Mouse (Mus musculus): ENCODE measurements around the gene Helz2. TPM values are rescaled to one million over a fixed set of nuclear protein-coding genes. Genes with fewer than 3 reads are reported as not detected.

Gene Helz2
- total and polyA plus RNA-seq, 2 experiments from 2014 or later = 0.24 to 2.8 TPM

DNA sequence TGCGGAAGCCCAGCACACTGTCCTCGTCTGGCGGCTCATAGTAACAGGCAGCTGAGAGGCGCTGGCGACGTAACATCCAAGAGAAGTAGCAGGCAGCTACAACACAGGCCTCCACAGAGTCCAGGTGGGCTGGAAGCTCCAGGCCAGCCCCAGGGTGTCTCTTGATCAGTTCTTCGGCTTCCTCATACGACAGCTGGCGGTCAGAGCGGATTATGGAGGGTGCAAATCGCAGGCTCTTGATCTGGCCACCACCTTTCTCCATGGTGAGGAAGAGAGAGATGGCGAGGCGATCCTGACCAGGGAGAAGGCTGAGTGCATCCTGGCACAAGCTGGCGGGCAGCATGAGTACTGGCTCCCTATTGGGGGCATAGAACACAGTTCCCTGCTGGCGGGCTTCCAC lies 8.4 kb downstream of the Helz2 start:
- H3K9ac ChIP-seq (replicated peaks; ENCODE audit: low read length) = no peak overlapping the region
- no peaks in the 10 kb centered on the region for H3K27me3 ChIP-seq (ENCODE audit: insufficient read depth, low read length)
- ATAC-seq (no peak), DNase-seq (ENCODE audit: low spot score) (no peak)
- no peaks in the 10 kb centered on the region for H3K4me1 ChIP-seq (ENCODE audit: insufficient read depth, low read length)
- no peaks in the 10 kb centered on the region for H3K36me3 ChIP-seq (ENCODE audit: insufficient read depth, low read length)
- no peak overlapping the region for H3K4me2 ChIP-seq (ENCODE audit: low read depth, low read length)
- H3K9me3 ChIP-seq (ENCODE audit: low read length) = no peaks in the 10 kb centered on the region
- no peak overlapping the region for H3K4me3 ChIP-seq (ENCODE audit: low read length)
- H3K27ac ChIP-seq = no peak overlapping the region
- WGBS = 87% methylated on average over 15 of the region's 15 CpGs
- no peak for TF ChIP-seq CTCF (IDR thresholded peaks at IDR 0.05; ENCODE audit: low read depth)

DNA sequence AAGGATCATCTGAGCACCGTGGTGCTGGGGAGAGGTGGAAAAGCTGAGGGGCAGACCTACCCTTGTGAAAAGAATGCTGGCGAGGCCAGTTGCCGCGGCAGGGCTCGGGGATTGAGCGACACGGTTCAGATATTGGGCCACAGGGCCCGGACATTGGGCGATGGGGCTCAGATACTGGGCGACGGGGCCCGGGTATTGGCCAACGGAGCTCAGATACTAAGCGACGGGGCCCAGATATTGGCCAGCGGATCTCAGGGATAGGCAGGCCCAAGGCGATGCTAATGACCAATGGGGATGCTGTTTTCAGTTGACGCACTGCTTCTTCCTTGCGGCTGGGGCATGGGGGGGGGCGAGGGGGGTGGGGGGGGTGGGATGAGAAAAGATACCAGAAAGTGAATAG lies 10.7 kb downstream of the Helz2 start:
- H3K4me1 ChIP-seq (ENCODE audit: insufficient read depth, low read length) = no peaks in the 10 kb centered on the region
- WGBS = 76% methylated on average over 17 of the region's 20 CpGs
- no peak overlapping the region for H3K27ac ChIP-seq
- H3K4me3 ChIP-seq (ENCODE audit: low read length) = no peak overlapping the region
- no peak overlapping the region for H3K4me2 ChIP-seq (ENCODE audit: low read depth, low read length)
- no peaks in the 10 kb centered on the region for H3K27me3 ChIP-seq (ENCODE audit: insufficient read depth, low read length)
- no peak for TF ChIP-seq CTCF (IDR thresholded peaks at IDR 0.05; ENCODE audit: low read depth)
- ATAC-seq (0 out of 2 replicates have a peak, but pooled peaks have one; percentile 24), DNase-seq (ENCODE audit: low spot score) (no peak)
- no peak overlapping the region for H3K9ac ChIP-seq (replicated peaks; ENCODE audit: low read length)
- H3K36me3 ChIP-seq (ENCODE audit: insufficient read depth, low read length) = no peaks in the 10 kb centered on the region
- no peaks in the 10 kb centered on the region for H3K9me3 ChIP-seq (ENCODE audit: low read length)

DNA sequence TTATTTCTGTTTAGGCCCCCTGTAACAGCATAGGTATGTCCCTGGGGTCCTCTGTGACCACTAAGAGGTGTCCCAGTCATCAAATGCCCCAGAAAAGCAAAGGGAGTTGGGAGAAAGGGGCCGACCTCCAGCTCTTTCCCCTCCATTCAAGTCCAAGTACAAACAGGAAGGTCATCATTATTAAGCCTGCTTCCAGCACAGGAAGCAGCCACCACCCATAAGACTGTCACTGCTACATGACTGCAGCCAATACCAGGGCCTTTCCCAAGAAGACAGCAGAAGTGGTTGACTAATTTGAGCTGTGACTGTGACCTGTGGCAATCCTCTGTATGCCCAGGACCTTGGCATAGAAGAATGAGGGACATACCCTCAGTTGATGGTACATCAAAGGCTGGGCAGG lies 13.5 kb downstream of the Helz2 start:
- H3K4me3 ChIP-seq (ENCODE audit: low read length) = no peak overlapping the region
- TF ChIP-seq CTCF (IDR thresholded peaks at IDR 0.05; ENCODE audit: low read depth) = no peak
- no peak overlapping the region for H3K4me2 ChIP-seq (ENCODE audit: low read depth, low read length)
- no peaks in the 10 kb centered on the region for H3K4me1 ChIP-seq (ENCODE audit: insufficient read depth, low read length)
- H3K9ac ChIP-seq (replicated peaks; ENCODE audit: low read length) = no peak overlapping the region
- no peak for DNase-seq (ENCODE audit: low spot score)
- H3K27me3 ChIP-seq (ENCODE audit: insufficient read depth, low read length) = no peaks in the 10 kb centered on the region
- ATAC-seq = no peak
- H3K36me3 ChIP-seq (ENCODE audit: insufficient read depth, low read length) = no peaks in the 10 kb centered on the region
- no peaks in the 10 kb centered on the region for H3K9me3 ChIP-seq (ENCODE audit: low read length)
- WGBS = 88% methylated on average over 1 of the region's 1 CpGs
- H3K27ac ChIP-seq = no peak overlapping the region

DNA sequence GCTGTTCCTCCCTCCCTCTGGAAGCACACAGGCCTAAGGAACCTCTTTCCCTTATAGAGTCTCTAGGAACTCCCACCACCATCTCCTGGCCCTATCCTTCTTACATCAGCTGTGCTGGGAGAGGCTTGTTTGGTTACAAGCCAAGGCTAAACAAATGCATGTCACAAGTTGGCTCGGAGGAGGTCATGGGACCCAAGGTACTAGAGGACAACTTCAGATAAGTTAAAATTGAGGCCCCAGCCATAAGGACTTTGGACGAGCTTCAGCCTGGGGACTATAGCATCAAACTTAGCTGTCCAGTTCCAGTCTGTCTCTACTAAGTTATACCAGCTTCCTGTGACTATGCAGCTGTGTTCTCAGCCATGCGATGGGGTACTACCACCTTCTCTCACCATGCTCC lies 14.7 kb downstream of the Helz2 start:
- Histone ChIP-seq H3K27ac (no peak overlapping the region), H3K4me3 (ENCODE audit: low read length) (no peak overlapping the region), H3K4me2 (ENCODE audit: low read depth, low read length) (no peak overlapping the region), H3K9me3 (ENCODE audit: low read length) (no peaks in the 10 kb centered on the region), H3K9ac (replicated peaks; ENCODE audit: low read length) (no peak overlapping the region), H3K27me3 (ENCODE audit: insufficient read depth, low read length) (no peaks in the 10 kb centered on the region), H3K36me3 (ENCODE audit: insufficient read depth, low read length) (no peaks in the 10 kb centered on the region), H3K4me1 (ENCODE audit: insufficient read depth, low read length) (no peaks in the 10 kb centered on the region)
- no peak for DNase-seq (ENCODE audit: low spot score)
- WGBS = 81% methylated on average over 3 of the region's 3 CpGs
- no peak for TF ChIP-seq CTCF (IDR thresholded peaks at IDR 0.05; ENCODE audit: low read depth)
- no peak for ATAC-seq

DNA sequence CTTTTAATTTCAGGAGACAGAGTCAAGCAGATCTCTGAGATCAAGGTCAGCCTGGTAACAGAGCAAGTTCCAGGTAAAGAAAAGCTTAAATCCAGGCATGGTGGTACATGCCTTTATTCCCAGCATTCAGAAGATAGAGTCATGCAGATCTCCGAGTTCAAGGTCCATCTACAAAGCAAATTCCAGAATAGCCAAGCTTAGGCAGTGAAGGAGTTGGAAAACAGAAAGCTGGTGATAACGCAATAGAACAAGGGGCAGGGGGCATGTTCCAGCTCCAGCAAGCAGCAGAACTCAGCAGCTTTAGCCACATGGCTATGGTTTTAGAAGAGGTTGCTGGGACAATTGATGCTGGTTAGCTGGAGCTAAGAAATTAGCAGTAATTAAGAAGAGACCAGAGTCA lies 16.8 kb downstream of the Helz2 start:
- whole genome bisulfite sequencing = 90% methylated on average over 2 of the region's 2 CpGs
- no peak for DNase-seq (ENCODE audit: low spot score)
- Histone ChIP-seq H3K9ac (replicated peaks; ENCODE audit: low read length) (no peak overlapping the region), H3K27me3 (ENCODE audit: insufficient read depth, low read length) (no peaks in the 10 kb centered on the region), H3K9me3 (ENCODE audit: low read length) (no peaks in the 10 kb centered on the region), H3K36me3 (ENCODE audit: insufficient read depth, low read length) (no peaks in the 10 kb centered on the region), H3K4me1 (ENCODE audit: insufficient read depth, low read length) (peaks cover 7% of the 10 kb centered on the region), H3K4me2 (ENCODE audit: low read depth, low read length) (no peak overlapping the region), H3K4me3 (ENCODE audit: low read length) (no peak overlapping the region), H3K27ac (no peak overlapping the region)
- no peak for ATAC-seq
- no peak for TF ChIP-seq CTCF (IDR thresholded peaks at IDR 0.05; ENCODE audit: low read depth)

DNA sequence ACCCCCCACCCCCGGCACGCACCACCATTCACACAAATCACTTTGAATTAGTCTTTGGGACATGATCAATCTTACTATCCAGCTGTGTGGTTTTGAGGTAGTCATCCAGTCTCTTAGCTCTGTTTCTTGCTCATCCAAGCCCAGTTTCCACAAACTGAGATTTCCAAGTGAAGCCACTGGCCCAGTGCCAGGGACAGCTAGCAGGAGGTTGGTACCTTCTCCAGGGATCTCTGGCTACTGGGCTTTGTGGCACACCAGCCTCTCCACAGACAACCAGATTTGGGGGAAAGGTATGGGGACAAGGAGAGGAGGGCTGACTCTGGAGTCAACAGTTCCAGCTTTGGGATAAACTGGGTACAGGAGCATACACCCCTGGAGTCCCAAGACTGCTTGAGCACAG lies 21.5 kb downstream of the Helz2 start:
- no peaks in the 10 kb centered on the region for H3K36me3 ChIP-seq (ENCODE audit: insufficient read depth, low read length)
- DNase-seq (ENCODE audit: low spot score) (no peak), ATAC-seq (no peak)
- H3K27ac ChIP-seq = no peak overlapping the region
- H3K4me3 ChIP-seq (ENCODE audit: low read length) = no peak overlapping the region
- peak overlapping the region; percentile 59 for H3K4me2 ChIP-seq (ENCODE audit: low read depth, low read length)
- H3K9ac ChIP-seq (replicated peaks; ENCODE audit: low read length) = no peak overlapping the region
- H3K9me3 ChIP-seq (ENCODE audit: low read length) = no peaks in the 10 kb centered on the region
- H3K27me3 ChIP-seq (ENCODE audit: insufficient read depth, low read length) = no peaks in the 10 kb centered on the region
- H3K4me1 ChIP-seq (ENCODE audit: insufficient read depth, low read length) = peaks cover 12% of the 10 kb centered on the region
- TF ChIP-seq CTCF (IDR thresholded peaks at IDR 0.05; ENCODE audit: low read depth) = no peak
- WGBS = 26% methylated on average over 2 of the region's 2 CpGs

DNA sequence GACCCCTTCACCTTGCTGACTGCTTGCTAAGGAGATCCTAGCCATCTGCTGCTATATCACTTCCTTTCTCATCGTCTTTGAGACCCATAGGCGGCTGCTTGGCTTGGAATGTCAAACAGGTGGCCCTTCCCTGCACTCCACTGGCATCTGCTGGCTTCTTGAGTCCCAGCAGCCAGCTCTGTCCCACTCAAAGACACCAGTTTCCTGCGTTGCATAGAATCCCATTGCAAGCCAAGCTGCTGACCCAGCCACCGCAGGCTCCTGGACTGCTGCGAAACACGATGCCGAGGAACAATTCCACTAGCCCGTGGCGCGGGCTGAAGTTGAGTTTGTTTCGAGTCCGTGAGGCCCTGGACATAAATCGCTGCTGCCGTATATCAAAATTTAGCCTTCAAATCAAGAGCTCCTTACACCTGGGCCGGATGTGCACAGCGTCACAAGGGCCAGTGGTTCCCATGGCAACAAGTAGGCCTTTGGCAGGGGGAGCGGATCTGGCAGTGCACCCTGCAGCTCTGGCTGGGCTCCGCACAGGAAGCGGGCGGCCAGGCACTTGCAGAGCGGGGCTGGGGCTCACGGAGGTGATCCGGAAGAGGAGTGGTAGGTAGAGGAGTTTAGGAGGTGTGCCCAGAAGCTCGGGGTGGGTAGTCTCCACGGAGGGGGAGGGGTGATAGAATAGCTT lies 22.1 kb downstream of the Helz2 start, which contains the start of gene Fndc11:
Fndc11 (plus strand) TSS at position 476 of the 679 bp plus-strand sequence.
- ATAC-seq (peak; percentile 95), DNase-seq (ENCODE audit: low spot score) (peak; percentile 82)
- Histone ChIP-seq H3K27ac (0 out of 2 replicates have a peak within 1 kb of the TSS, but pooled peaks have one; percentile 22), H3K36me3 (ENCODE audit: insufficient read depth, low read length) (no peaks in the 10 kb centered on the region), H3K9ac (replicated peaks; ENCODE audit: low read length) (peak within 1 kb of the TSS; percentile 1; the same call in 1 of the 2 replicates), H3K27me3 (ENCODE audit: insufficient read depth, low read length) (no peaks in the 10 kb centered on the region), H3K4me3 (ENCODE audit: low read length) (peak within 1 kb of the TSS; percentile 28), H3K4me1 (ENCODE audit: insufficient read depth, low read length) (peaks cover 12% of the 10 kb centered on the region), H3K9me3 (ENCODE audit: low read length) (no peaks in the 10 kb centered on the region), H3K4me2 (ENCODE audit: low read depth, low read length) (peak within 1 kb of the TSS; percentile 59)
- TF ChIP-seq CTCF (IDR thresholded peaks at IDR 0.05; ENCODE audit: low read depth) = peak; percentile 53
- 3% methylated on average over 25 of the region's 25 CpGs for WGBS

Data from hindbrain, postnatal 0 days (tissue).